Mouse (Mus musculus) limb, embryonic 14.5 days (tissue): Measurements from ENCODE around the gene Gab2. TPM values are rescaled to one million over a fixed set of nuclear protein-coding genes. Genes with fewer than 3 reads are reported as not detected.

Experiments
- ATAC-seq: fragments of 200-750 bp; cut with Nextera tagmentation; 2 replicates; pipeline ENCODE4 v1.8.0; 2017; ENCODE audit warnings: low read depth, moderate number of reproducible peaks, moderate TSS enrichment; ENCODE audit not compliant: low FRiP score
- DNase-seq: peaks from one replicate; pipeline ENCODE4 v3.0.0-alpha.2; 2015; ENCODE audit warnings: low spot score
- H3K27ac ChIP-seq: fragments of 300-500 bp; sonication (generic); replicated peaks from 2 replicates; pipeline ENCODE4 v1.5.1; 2014; ENCODE audit warnings: low read depth, mild to moderate bottlenecking, low read length, moderate library complexity, mixed read lengths
- H3K27me3 ChIP-seq: fragments of 300-500 bp; sonication (generic); 2 replicates; pipeline ENCODE4 v1.6.1; 2014; ENCODE audit warnings: low read length, mixed read lengths; ENCODE audit not compliant: control insufficient read depth, insufficient read depth
- H3K36me3 ChIP-seq: fragments of 300-500 bp; sonication (generic); 2 replicates; pipeline ENCODE4 v1.6.1; 2014; ENCODE audit warnings: mild to moderate bottlenecking, low read length, moderate library complexity, mixed read lengths; ENCODE audit not compliant: control insufficient read depth, insufficient read depth
- H3K4me1 ChIP-seq: fragments of 300-500 bp; sonication (generic); 2 replicates; pipeline ENCODE4 v1.6.1; 2014; ENCODE audit warnings: antibody characterized with exemption, low read length, mixed read lengths; ENCODE audit not compliant: control insufficient read depth, insufficient read depth
- H3K4me2 ChIP-seq: fragments of 300-500 bp; sonication (generic); replicated peaks from 2 replicates; pipeline ENCODE4 v1.6.1; 2014; ENCODE audit warnings: low read depth, mild to moderate bottlenecking, low read length, moderate library complexity; ENCODE audit not compliant: severe bottlenecking
- H3K4me3 ChIP-seq: fragments of 300-500 bp; sonication (generic); replicated peaks from 2 replicates; pipeline ENCODE4 v1.5.1; 2014; ENCODE audit warnings: low read length
- H3K9ac ChIP-seq: fragments of 300-500 bp; sonication (generic); 2 replicates; pipeline ENCODE4 v1.6.1; 2014; ENCODE audit warnings: mild to moderate bottlenecking, low read depth, low read length, moderate library complexity; ENCODE audit not compliant: severe bottlenecking
- H3K9me3 ChIP-seq: fragments of 300-500 bp; sonication (generic); 2 replicates; pipeline ENCODE4 v1.6.1; 2016; ENCODE audit warnings: low read length; ENCODE audit not compliant: control insufficient read depth
- POLR2A ChIP-seq: fragments of 200-500 bp; IDR thresholded peaks from 2 replicates; pipeline ENCODE4 v1.8.0; 2012; ENCODE audit warnings: inconsistent platforms, mild to moderate bottlenecking, moderate library complexity, borderline replicate concordance; ENCODE audit not compliant: insufficient read depth, insufficient read length; ENCODE audit errors: extremely low read depth
- WGBS: fragments of 180-500 bp; shearing (Covaris S2); extraction: QIAGEN DNeasy Blood & Tissue Kit; methylation state at CpG from one replicate; pipeline ENCODE4 v1.1.7; 2014; 5-methylcytosine and 5-hydroxymethylcytosine counted together
- polyA plus RNA-seq, 2 experiments: library from polyadenylated mRNA; depleted of rRNA in 1 of 2; stranded (reverse) in 1 of 2; unstranded in 1 of 2; fragments of >200 nt; fragmentation: Nextera tagmentation in 1 of 2; extraction: Ambion mirVana in 1 of 2; gene quantifications; 2 replicates each; pipeline versions ENCODE4 v1.2.1 to v1.2.3; 2012 to 2014

The Gab2 gene
- polyA plus RNA-seq, 2 experiments, result 5.1 to 7.7 TPM

DNA sequence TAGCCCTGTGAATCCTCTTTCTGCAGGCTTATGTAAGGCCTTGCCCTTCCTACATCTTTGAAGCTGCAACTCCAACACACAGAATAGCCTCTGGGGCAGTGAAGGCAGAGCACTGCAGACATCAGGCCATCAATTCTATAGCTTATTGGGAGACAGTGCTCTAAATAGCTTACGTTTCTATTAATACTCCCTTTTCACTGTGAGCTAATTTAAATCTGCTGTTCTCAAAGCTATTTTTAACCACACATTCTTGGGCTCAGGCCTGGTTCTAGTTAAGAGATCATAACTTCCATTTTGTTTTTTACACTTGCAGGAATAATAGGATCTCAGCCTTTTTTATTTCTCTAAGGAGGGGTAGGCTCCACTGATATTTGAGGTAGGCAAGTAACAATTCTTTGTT lies 107.7 kb downstream of the Gab2 start:
- ATAC-seq (no peak), DNase-seq (peak; percentile 18)
- Histone ChIP-seq H3K9me3 (no peaks in the 10 kb centered on the region), H3K27ac (no peak overlapping the region), H3K36me3 (no peaks in the 10 kb centered on the region), H3K4me3 (no peak overlapping the region), H3K27me3 (no peaks in the 10 kb centered on the region), H3K9ac (no peak overlapping the region), H3K4me1 (no peaks in the 10 kb centered on the region), H3K4me2 (no peak overlapping the region)
- WGBS, result 20% methylated on average over 1 of the region's 1 CpGs
- no peak for TF ChIP-seq POLR2A

DNA sequence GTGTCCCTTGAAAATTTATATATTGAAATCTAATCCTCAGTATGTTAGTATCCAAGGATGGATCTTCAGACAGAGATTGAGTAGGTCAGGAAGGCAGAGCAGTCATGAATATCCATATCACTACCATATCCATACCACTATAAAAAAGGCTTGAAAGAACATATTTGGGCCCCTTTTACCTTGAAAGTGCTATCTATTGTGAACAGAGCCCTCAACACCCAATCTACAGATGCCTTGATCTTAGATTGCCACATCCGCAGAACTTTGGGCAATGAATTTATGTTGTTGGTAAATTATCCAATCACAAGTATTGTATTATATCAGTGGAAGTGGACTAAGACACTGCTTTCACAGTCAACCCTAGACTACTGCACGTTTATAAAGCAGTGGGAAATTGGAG lies 122.5 kb downstream of the Gab2 start:
- H3K27ac ChIP-seq, result no peak overlapping the region
- WGBS, result 81% methylated on average over 2 of the region's 2 CpGs
- H3K4me2 ChIP-seq, result no peak overlapping the region
- no peaks in the 10 kb centered on the region for H3K27me3 ChIP-seq
- H3K9me3 ChIP-seq, result no peaks in the 10 kb centered on the region
- H3K36me3 ChIP-seq, result no peaks in the 10 kb centered on the region
- ATAC-seq (no peak), DNase-seq (no peak)
- no peak overlapping the region for H3K9ac ChIP-seq
- no peak for TF ChIP-seq POLR2A
- no peaks in the 10 kb centered on the region for H3K4me1 ChIP-seq
- H3K4me3 ChIP-seq, result no peak overlapping the region

DNA sequence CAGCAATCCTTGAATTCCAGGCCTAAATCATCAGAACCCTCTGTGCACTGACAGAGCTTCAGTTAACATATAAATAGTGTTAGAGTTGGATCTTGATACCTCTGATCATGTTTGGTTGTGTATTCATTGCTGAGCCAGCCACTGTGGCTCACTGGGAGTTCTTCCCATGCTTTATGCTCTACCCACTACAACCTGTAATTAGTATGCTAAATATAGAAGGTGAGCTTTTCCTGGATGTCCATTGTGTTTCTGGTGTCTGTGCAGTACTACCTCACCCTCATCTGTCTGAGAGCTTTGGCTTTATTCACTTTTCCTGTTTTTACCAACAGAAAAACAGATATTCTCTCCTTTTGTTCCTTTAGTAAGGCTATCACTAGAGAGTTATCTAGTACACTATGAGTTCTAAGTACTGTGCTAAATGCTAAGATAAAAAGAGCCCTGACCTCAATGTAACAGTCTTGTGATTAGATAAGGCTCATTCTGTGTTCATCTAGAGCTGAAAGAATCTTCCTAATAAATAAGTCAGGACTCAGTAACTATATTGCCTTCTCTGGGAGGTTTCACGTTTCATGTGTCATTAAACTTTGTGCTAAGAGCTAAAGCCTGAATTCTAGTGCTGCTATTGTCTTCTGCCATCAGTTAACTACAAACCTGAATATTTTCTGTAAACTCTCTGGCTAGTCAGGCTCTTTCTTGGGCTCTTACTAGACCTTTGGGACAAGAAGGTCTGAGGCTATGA lies 127.6 kb downstream of the Gab2 start:
- ATAC-seq (no peak), DNase-seq (no peak)
- no peak for TF ChIP-seq POLR2A
- Histone ChIP-seq H3K4me3 (no peak overlapping the region), H3K36me3 (no peaks in the 10 kb centered on the region), H3K4me2 (no peak overlapping the region), H3K4me1 (no peaks in the 10 kb centered on the region), H3K27ac (no peak overlapping the region), H3K9ac (no peak overlapping the region), H3K27me3 (no peaks in the 10 kb centered on the region), H3K9me3 (no peaks in the 10 kb centered on the region)
- WGBS, result 49% methylated on average over 1 of the region's 1 CpGs

DNA sequence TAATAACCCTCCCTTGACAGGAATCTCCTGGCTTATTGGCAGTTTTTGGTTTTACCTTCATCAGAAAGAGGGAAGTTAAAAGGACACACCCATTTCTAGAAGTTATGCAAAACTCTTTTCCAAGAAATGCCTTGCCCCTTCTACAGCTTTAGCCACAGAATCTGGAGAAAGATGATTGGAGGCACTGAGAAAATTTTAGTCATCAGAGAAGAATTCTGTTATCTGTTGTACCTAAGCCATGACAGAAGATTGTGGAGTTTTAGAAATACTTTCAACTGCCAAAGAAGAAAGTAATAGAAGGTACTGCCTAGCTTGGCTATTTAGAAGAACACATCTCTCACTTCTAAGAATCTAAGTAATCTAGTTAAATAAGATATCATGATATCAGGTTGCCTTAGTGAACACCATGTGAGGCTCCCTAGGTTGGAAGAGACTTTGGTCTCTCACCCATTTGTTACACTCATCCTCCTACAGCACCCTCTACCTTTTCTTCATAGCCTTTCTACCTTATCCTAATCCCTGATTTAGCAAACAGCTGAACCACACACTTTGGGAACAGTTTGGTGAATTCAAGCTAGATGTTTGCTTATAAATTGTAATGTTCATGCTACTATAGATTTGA lies 128.8 kb downstream of the Gab2 start:
- Histone ChIP-seq H3K9ac (no peak overlapping the region), H3K4me1 (no peaks in the 10 kb centered on the region), H3K27ac (no peak overlapping the region), H3K4me3 (no peak overlapping the region), H3K9me3 (no peaks in the 10 kb centered on the region), H3K27me3 (no peaks in the 10 kb centered on the region), H3K4me2 (no peak overlapping the region), H3K36me3 (no peaks in the 10 kb centered on the region)
- no peak for DNase-seq
- no peak for TF ChIP-seq POLR2A
- no peak for ATAC-seq

DNA sequence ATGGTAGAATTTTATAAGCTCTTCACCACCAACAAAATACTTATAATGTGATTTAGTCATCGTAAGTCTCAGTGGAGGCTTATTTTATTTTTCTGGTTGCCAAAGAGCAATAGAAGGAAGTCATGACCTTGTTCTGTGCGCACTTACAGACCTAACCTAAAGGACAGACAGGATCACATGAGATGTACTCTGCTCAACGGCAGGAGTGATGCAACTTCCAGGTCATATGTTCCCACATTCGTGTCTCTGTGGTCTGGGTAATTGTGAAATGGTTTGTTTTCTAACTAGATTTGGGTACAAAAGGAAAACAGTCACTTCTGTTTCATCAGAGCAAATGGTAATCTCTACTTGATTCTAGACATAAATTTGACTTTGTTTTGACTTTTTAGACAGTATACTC lies 129.7 kb downstream of the Gab2 start:
- WGBS, result 66% methylated on average over 4 of the region's 4 CpGs
- no peak for ATAC-seq
- Histone ChIP-seq H3K36me3 (no peaks in the 10 kb centered on the region), H3K4me1 (no peaks in the 10 kb centered on the region), H3K4me3 (no peak overlapping the region), H3K27ac (no peak overlapping the region), H3K4me2 (no peak overlapping the region), H3K27me3 (no peaks in the 10 kb centered on the region), H3K9ac (no peak overlapping the region), H3K9me3 (no peaks in the 10 kb centered on the region)
- no peak for DNase-seq
- TF ChIP-seq POLR2A, result no peak
